Mouse (Mus musculus): ENCODE results near the gene Ptpn22. TPM values are rescaled to one million over a fixed set of nuclear protein-coding genes. Genes with fewer than 3 reads are reported as not detected.
"Not testable (repeated sequence)": the region's sequence is repeated elsewhere in the genome, so short reads cannot be mapped to it uniquely, and the experiment has no call there.

The Ptpn22 gene
- polyA plus RNA-seq (2012; ENCODE audit: insufficient read depth, insufficient read length, missing spikeins), result 0.67 and 1.9 TPM in 2 replicates

- peak within 1 kb of the TSS; percentile 33 for H3K4me3 ChIP-seq (ENCODE audit: insufficient read depth, low read depth, low read length)
- peak within 1 kb of the TSS; percentile 80 for H3K27ac ChIP-seq (replicated peaks; ENCODE audit: low read depth, low read length)
- no peaks in the 10 kb centered on the region for H3K4me1 ChIP-seq (ENCODE audit: control insufficient read depth, insufficient read depth, insufficient read length, low read length)
Measured at GRCm38 (mm10) chr3:103858881-103859801, at the start of gene Ptpn22. Gene Ptpn22 (plus strand): TSS chr3:103859795.

- peaks cover 3% of the 10 kb centered on the region for H3K4me1 ChIP-seq (ENCODE audit: control insufficient read depth, insufficient read depth, insufficient read length, low read length)
- H3K4me3 ChIP-seq (ENCODE audit: insufficient read depth, low read depth, low read length), result peak overlapping the region; percentile 85
- peak overlapping the region; percentile 98 for H3K27ac ChIP-seq (replicated peaks; ENCODE audit: low read depth, low read length)
Measured at GRCm38 (mm10) chr3:103809799-103810150, 49.8 kb upstream of the Ptpn22 start.

DNA sequence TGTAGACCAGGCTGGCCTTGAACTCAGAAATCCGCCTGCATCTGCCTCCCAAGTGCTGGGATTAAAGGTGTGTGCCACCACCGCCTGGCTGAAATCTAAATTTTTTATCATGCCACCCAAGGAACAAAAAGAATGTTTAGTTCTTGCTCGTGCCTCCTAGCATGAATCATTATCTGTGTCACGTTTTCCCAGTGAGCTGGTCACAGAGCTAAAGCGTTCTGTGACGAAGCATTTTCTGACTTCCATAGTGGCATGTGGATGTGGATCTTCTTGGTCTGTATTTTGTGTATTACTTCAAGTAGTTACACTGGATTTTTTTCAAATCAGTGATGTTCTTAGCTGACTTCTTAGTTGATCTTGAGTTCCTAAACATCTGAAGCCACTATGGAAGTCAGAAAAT lies 48.6 kb upstream of the Ptpn22 start:
- Histone ChIP-seq H3K27ac (replicated peaks; ENCODE audit: low read depth, low read length) (no peak overlapping the region), H3K4me1 (ENCODE audit: control insufficient read depth, insufficient read depth, insufficient read length, low read length) (no peaks in the 10 kb centered on the region; the same call in 1 of the 2 replicates), H3K4me3 (ENCODE audit: insufficient read depth, low read depth, low read length) (no peak overlapping the region)

DNA sequence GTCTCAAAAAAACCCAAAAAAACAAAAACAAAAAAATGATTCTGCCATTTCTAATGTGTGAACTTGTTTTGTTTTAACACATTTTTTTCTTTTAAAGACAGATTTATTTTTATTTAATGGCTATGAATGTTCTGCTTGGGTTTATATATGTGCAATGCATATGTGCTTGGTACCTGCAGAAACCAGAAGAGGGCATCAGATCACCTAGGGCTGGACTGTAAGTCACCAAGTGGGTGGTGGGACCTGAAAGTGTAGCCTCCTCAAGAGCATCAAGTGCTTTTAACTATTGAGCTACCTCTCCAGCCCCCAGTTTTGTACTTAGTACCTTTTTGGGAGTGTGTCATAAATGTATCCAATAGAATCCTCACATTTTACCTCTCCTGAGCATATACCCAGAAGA lies 32.0 kb upstream of the Ptpn22 start:
- H3K27ac ChIP-seq (replicated peaks; ENCODE audit: low read depth, low read length), result no peak overlapping the region
- no peaks in the 10 kb centered on the region for H3K4me1 ChIP-seq (ENCODE audit: control insufficient read depth, insufficient read depth, insufficient read length, low read length)
- no peak overlapping the region for H3K4me3 ChIP-seq (ENCODE audit: insufficient read depth, low read depth, low read length)

GRCm38 (mm10) chr3:103829036-103829435 lies 30.6 kb upstream of the Ptpn22 start:
- Histone ChIP-seq H3K27ac (replicated peaks; ENCODE audit: low read depth, low read length) (no peak overlapping the region), H3K4me3 (ENCODE audit: insufficient read depth, low read depth, low read length) (no peak overlapping the region), H3K4me1 (ENCODE audit: control insufficient read depth, insufficient read depth, insufficient read length, low read length) (no peaks in the 10 kb centered on the region)

DNA sequence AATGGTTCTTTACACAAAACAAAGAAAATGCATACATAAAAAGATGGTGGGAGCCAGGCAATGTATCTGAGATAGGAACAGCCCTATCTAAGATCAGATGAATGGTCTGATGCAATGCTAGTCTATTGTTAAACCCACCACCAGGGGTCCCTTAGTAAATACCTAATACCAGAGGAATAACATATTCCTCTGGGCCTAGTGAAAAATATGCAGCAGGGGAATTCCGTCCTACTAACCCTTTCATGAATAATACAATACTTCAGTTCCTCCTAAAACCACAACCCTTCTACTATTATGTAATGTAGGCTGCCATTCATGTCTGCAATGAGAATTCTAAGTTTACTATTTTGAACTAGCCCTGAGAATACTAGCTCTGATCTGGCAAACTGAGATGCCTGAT lies 28.9 kb upstream of the Ptpn22 start:
- not testable (repeated sequence) for H3K4me3 ChIP-seq (ENCODE audit: insufficient read depth, low read depth, low read length); H3K4me1 ChIP-seq (ENCODE audit: control insufficient read depth, insufficient read depth, insufficient read length, low read length); H3K27ac ChIP-seq (replicated peaks; ENCODE audit: low read depth, low read length)

GRCm38 (mm10) chr3:103831146-103831545 lies 28.4 kb upstream of the Ptpn22 start:
- no peak overlapping the region for H3K4me3 ChIP-seq (ENCODE audit: insufficient read depth, low read depth, low read length)
- H3K4me1 ChIP-seq (ENCODE audit: control insufficient read depth, insufficient read depth, insufficient read length, low read length), result no peaks in the 10 kb centered on the region
- no peak overlapping the region for H3K27ac ChIP-seq (replicated peaks; ENCODE audit: low read depth, low read length)

DNA sequence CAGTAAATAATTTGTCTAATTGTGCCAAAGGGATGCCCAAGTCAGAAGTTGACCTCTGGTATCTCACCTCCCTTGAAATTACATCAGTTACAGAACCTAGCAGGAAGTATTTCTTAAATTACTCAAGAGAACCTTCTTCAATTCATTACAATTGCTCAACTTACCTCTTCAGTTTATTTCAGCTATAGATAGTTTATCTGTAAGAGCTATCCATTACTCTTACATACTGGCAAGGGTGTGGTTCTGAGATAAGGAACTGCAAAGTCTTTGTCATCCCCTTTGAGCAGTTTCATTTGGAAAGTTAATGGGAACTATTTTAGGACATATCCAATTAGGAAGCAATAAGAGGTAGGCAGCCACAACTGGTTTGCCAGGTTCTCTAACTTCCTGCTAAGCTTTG lies 27.2 kb upstream of the Ptpn22 start, which contains the start of gene Bcl2l15:
Bcl2l15 (plus strand) TSS at position 176 of the 400 bp plus-strand sequence.
- Histone ChIP-seq H3K4me1 (ENCODE audit: control insufficient read depth, insufficient read depth, insufficient read length, low read length) (no peaks in the 10 kb centered on the region), H3K27ac (replicated peaks; ENCODE audit: low read depth, low read length) (no peak within 1 kb of the TSS), H3K4me3 (ENCODE audit: insufficient read depth, low read depth, low read length) (no peak within 1 kb of the TSS)

GRCm38 (mm10) chr3:103834001-103834400 lies 25.6 kb upstream of the Ptpn22 start:
- H3K27ac ChIP-seq (replicated peaks; ENCODE audit: low read depth, low read length), result no peak overlapping the region
- H3K4me1 ChIP-seq (ENCODE audit: control insufficient read depth, insufficient read depth, insufficient read length, low read length), result no peaks in the 10 kb centered on the region
- no peak overlapping the region for H3K4me3 ChIP-seq (ENCODE audit: insufficient read depth, low read depth, low read length)

DNA sequence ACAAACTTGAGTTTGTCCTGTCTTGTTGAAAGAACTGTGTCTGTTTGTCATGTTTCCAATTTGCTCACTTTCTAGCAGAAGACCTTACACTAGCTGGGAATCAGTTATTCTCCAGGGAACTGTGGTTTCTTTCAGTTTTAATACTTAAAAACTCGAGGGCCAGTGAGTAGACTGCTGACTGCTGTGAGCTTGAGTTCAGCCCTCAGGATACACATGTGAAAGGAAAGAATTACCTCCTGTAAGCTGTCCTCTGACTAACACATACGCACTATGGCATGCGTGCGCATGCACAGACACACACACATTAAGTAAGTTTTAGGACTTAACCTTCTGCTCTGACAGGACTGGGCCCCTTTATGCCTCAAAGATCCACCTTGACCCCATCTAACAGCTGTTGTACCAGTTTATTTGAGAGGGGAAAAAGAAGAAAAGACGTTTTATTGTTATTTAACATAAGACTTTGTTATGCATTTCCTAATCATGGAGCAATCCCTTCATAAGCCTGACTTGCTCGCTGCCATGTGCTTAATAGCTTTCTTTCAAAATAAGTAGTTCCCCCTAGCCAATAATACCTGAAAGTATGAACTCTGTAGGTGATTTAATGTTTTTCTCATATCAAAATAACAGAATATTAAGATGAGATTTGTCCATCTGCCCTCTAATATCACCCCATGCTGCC lies 24.2 kb upstream of the Ptpn22 start:
- H3K4me1 ChIP-seq (ENCODE audit: control insufficient read depth, insufficient read depth, insufficient read length, low read length), result no peaks in the 10 kb centered on the region
- no peak overlapping the region for H3K4me3 ChIP-seq (ENCODE audit: insufficient read depth, low read depth, low read length)
- no peak overlapping the region for H3K27ac ChIP-seq (replicated peaks; ENCODE audit: low read depth, low read length)

DNA sequence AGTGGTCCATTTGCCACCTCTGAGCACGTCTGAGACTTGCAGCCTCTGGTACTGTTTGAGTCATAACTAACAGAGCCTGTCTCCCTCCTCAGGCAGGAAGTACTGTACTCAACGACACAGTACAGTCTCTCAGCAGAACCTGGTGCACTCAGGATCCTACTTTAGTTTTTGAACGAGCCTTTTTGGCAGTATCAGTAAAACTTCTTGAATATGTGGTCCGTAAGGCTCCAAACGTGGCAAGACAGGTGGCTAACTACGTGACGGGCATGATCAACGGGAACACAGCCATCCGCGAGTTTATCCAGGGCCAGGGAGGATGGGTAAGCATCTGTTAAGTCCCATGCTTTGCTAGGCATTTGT lies 23.7 kb upstream of the Ptpn22 start:
- Histone ChIP-seq H3K4me1 (ENCODE audit: control insufficient read depth, insufficient read depth, insufficient read length, low read length) (no peaks in the 10 kb centered on the region), H3K4me3 (ENCODE audit: insufficient read depth, low read depth, low read length) (no peak overlapping the region), H3K27ac (replicated peaks; ENCODE audit: low read depth, low read length) (no peak overlapping the region)

GRCm38 (mm10) chr3:103836453-103836852 lies 23.1 kb upstream of the Ptpn22 start:
- Histone ChIP-seq H3K4me1 (ENCODE audit: control insufficient read depth, insufficient read depth, insufficient read length, low read length) (no peaks in the 10 kb centered on the region), H3K4me3 (ENCODE audit: insufficient read depth, low read depth, low read length) (no peak overlapping the region), H3K27ac (replicated peaks; ENCODE audit: low read depth, low read length) (no peak overlapping the region)

- Histone ChIP-seq H3K4me3 (ENCODE audit: insufficient read depth, low read depth, low read length) (no peak overlapping the region), H3K27ac (replicated peaks; ENCODE audit: low read depth, low read length) (no peak overlapping the region), H3K4me1 (ENCODE audit: control insufficient read depth, insufficient read depth, insufficient read length, low read length) (no peaks in the 10 kb centered on the region)
Measured at GRCm38 (mm10) chr3:103839711-103840110, 19.9 kb upstream of the Ptpn22 start.

- not testable (repeated sequence) for H3K4me3 ChIP-seq (ENCODE audit: insufficient read depth, low read depth, low read length); H3K4me1 ChIP-seq (ENCODE audit: control insufficient read depth, insufficient read depth, insufficient read length, low read length); H3K27ac ChIP-seq (replicated peaks; ENCODE audit: low read depth, low read length)
Measured at GRCm38 (mm10) chr3:103840195-103840594, 19.4 kb upstream of the Ptpn22 start.

- not testable (repeated sequence) for H3K4me1 ChIP-seq (ENCODE audit: control insufficient read depth, insufficient read depth, insufficient read length, low read length); H3K4me3 ChIP-seq (ENCODE audit: insufficient read depth, low read depth, low read length); H3K27ac ChIP-seq (replicated peaks; ENCODE audit: low read depth, low read length)
Measured at GRCm38 (mm10) chr3:103840946-103841345, 18.6 kb upstream of the Ptpn22 start.
